Mouse (Mus musculus): ENCODE results near the gene Rchy1. TPM values are rescaled to one million over a fixed set of nuclear protein-coding genes. Genes with fewer than 3 reads are reported as not detected.

Rchy1 gene
- 10 to 100 TPM; 50.2 to 52.5 TPM for total RNA-seq (2021)
- long read RNA-seq, transcript Rchy1-201 (9 exons, 1,967 nt): major isoform, 24 of 28 reads
- long read RNA-seq, partial matches to known transcripts: 1 of 28 reads
- long read RNA-seq, other reads (novel, unspliced or antisense): 0 of 28 reads

DNA sequence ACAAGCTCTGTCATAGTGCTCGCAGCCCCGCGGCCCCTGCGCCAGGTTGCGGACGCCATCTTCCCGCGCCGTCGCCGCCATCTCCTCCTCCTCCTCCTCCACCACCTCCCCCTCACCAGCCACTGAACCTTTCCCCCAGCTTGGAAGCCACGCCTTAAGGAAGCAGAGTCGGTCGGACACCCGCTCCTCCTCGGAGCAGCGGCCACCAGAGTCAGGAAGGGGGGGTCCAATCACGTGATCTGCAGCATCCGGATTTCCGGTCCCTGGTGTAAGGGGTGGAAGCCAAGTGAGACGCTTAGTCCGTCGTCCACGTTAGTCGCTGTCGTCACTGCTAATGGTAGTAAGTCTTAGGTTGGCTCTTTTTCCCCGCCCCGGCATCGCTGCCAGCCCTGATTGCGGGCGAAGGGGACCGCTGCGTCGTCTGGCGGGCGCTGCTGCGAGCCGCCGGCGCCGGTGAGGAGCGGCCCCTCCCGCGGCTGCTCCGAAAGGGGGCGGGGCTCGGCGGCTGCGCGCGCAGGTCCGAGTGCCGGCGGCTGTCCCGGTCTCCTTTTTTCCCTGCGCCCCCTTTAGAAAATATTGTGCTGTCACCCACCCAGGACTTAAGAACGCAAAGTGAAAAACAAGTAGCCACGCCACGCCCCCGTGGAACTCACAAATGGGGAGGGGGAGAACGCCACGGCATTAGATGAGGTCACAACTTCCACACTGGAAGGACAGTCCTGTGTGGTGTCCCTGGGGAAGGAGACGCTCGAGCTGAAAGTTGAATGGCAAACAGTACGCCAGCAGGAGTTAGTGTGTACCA is at the start of gene Rchy1:
Gene Rchy1 (minus strand): TSS at position 430 of the 802 bp plus-strand sequence.
- DNase-seq (ENCODE audit: low spot score in 2 of 2): peak; percentile 84 to 93

DNA sequence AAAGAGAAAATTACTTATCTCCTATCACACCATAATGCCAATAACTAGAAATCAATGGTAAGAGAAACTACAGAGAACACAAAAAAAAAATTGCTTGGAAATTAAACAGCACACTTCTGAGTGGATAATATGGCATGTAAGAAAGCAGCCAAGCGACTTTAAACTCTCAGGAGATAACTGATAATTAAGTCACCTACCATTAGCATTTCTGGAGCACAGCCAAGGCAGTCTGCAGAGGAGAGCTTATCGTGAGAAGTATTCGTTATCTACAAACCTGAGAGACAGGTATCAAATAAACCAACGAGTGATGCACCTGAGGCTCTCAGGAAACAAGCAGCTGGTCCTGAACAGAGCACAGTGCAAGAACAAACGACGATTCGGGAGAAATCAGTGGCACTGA is 48.9 kb upstream of the Rchy1 start:
- DNase-seq (ENCODE audit: low spot score in 2 of 2): no peak

DNA sequence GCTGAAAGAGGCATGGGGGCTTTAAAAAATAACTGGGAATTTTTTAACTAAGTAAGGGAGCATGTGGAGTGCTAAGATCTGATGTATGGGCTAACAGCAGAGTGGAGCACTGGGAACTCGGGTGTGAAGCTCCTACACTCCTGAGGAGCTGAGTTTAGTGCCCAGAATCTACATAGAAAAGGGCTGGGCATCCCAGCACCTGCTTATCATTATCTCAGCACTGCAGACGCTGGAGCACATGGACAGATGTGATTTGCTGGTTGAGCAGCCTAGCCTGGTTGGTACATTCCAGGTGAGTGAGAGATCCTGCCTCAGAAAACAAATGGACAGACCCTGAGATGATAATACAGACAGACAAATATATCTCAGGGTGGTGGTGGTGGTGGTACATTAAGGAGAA is 47.0 kb upstream of the Rchy1 start:
- DNase-seq (ENCODE audit: low spot score in 2 of 2): no peak

DNA sequence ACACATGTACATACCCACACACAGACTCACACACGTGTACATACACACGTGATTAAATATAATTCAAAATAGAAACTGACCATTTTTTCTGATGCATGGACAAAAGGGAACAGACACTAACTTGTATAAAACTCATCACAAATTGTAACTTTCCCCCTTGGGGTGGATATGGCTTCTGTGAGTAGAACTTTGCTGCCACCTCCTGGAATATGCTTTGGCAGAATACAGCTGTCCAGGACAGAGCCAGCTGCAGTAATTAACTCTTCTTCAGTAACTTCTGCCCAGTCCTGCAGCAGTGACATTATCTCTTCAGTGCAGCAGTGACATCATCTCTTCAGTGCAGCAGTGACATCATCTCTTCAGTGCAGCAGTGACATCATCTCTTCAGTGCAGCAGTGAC is 40.1 kb upstream of the Rchy1 start:
- DNase-seq (ENCODE audit: low spot score in 2 of 2): peak in 1 of 2 experiments; percentile 12

DNA sequence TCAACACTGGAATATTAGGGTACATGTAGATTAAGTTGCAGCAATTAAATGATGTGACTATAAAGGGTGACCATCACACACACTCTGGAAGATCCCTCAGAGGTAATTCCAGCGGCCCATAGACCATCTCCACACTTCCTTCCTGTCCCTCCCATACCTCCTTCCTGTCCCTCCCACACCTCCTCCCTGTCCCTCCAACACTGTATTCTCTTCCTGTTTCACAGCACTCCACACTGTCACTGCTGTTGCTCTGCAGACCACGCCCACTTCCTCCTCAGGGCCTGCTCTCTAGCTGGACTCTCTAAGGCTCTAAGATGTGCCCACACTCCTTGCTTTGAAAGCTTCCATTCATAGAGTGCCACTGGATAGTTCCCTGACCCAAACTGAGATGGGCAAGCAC is 37.9 kb upstream of the Rchy1 start:
- DNase-seq (ENCODE audit: low spot score in 2 of 2): no peak

DNA sequence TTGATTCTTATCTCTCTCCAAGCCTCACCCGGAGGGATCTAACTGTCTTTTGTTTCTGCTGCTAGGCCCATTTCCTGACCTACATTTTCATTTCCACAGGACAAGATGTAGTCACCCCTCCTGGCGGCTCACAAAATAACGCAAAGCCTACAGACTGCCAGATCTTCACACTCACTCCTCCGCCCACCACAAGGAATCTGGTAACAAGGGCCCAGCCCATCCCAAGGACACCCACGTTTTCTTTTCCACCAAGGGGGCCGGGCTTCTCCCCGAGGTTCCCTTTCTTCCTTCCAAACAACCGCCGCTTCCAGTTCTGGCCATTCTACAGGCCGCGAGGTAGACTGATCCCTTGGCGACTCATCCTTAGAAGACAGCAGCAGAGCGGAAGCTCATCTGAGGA is 31.7 kb upstream of the Rchy1 start:
- peak; percentile 22 to 59 for DNase-seq (ENCODE audit: low spot score in 2 of 2)

DNA sequence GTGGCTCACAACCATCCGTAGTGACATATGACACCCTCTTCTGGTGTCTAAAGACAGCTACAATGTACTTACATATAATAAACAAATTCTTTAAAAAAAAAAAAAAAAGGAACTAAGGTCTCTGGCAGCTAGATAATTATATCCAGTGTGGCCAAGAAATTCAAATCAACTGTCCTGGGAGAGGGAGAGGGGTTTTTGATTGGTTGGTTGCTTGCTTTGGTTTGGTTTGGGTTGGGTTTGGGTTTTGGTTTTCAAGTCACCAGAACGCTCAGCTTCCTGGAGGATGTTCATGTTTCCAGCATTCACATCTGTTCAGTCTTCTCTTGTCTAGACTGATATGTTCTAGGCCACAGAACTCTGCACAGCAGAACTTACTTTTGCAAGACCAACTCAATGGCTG is 30.2 kb upstream of the Rchy1 start:
- DNase-seq (ENCODE audit: low spot score in 2 of 2): no peak

DNA sequence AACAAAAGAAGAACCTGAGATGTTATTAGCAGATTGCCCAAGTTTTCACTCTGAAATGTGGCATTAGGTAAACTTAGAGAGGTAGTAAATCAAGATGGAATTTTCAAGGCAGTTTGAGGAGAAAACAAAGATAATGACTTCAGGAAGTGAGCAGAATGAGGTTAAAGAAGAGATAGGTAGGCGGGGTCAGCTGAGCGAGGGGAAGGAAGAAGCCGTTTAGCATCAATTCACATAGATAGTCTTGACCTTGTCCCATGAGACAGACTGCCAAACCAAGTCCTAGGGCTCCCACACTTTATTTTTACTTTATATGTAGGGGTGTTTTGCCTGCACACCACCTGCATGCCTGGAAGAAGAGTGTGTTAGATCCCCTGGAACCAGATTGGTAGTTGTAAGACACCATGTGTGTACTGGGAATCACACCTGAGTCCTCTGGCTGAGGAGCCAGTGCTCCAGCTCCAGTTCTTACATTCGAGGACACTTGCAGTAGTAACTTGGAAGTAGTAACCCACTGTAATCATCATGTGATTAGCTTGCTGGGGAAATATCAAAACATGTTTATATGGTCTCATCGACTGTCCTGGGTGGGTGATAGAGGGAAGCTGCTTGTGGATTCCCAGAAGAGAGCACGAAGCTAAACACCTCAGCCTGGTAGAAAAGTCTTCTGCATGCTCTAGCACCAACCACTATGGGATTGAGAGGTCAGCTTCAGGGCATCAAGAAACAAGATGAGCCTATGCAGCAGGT is 28.5 kb upstream of the Rchy1 start:
- no peak for DNase-seq (ENCODE audit: low spot score in 2 of 2)

DNA sequence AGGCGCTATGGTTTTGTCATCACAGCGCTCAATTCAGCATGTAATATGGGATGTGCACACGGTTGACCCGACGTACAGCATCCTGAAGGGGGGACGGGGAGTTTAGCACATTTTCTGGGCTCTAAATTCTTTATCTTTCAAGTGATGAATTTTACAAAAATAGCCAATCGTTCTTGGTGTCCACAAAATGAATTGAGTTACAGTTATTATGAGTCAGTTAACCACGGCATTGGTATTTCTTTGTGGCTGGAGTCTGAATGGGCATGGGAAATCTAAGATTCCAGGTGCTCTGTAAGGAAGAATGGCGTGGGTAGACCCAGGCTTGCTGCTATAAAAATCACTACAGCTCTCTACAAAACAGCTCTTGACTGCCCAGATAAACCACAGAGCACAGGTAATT is 26.4 kb upstream of the Rchy1 start:
- no peak for DNase-seq (ENCODE audit: low spot score in 2 of 2)

DNA sequence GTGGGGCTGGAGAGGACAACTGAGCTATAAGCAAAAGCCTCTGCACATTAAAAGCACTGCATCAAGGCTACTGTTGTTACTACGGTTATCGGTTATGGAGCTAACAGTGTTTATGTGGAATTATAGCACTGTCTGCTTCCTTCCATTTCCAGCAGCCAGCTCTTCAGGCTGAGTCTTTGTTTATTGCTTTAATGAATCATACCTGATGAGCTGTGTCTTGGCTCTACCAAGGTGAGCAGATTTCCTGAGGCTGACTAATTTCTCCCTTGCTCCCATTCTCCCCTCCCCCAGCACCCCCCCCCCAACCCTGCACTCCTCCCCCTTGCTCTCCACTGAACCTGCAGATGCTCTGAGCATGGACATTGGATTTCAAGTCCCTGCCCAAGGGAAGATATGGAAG is 24.9 kb upstream of the Rchy1 start:
- DNase-seq (ENCODE audit: low spot score in 2 of 2): no peak

DNA sequence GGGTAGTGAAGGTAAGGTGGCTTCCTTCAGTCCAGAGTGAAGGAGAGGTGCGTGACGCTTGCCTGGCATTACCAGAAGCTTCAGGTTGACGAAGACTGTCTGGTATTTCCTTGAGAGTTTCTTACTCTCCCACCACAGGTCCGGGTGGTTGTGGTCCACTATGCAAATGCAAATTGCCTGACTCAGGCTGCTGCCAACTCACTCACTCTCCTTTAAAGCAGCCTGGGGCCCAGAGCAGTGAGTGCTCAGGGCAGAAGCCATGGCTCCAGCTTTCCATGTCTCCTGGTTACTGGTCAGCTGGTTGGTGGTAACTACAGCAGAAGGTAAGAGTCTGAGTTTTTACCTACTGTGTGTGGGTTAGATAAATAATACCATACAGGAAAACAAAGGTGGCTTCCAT is 24.4 kb upstream of the Rchy1 start, which contains the start of gene Odaph:
Gene Odaph (plus strand): TSS at position 240 of the 400 bp plus-strand sequence.
- no peak for DNase-seq (ENCODE audit: low spot score in 2 of 2)

DNA sequence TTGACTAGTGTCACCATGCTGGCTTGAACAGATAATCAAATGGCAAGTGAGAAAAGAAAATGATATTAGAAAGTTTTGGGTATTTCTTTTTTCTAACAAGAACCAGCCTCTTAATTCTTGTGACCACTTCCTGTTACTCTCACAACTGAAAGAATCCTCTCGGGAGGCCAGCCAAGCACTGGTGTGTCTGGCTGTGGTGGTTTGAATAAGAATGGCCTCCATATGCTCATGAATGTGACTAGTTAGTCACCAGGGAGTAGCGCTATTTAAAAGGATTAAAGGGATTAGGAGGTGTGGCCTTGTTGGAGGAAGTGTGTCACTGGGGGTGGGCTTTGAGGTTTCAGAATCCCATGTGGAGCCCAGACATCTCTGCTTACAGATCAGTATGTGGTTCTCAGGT is 22.9 kb upstream of the Rchy1 start:
- DNase-seq (ENCODE audit: low spot score in 2 of 2): no peak

DNA sequence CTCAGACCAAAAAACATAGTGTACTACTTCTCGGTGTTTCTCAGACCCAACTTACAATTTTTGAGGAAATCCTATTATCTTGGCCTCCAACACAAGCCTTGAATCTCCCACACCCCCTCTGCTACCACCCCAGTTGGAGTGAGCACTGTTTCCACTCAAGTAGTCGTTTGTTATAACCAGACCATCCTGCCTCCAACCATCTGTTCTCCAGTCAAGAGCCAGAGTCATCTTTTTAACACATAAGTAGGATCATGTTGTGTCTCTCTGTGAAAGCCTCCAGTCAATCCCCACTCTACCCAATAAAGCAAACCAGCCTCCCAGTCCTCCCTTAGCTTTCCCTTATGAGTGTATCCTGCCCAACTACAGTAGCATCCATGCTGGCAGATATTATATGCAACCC is 20.6 kb upstream of the Rchy1 start:
- no peak for DNase-seq (ENCODE audit: low spot score in 2 of 2)

DNA sequence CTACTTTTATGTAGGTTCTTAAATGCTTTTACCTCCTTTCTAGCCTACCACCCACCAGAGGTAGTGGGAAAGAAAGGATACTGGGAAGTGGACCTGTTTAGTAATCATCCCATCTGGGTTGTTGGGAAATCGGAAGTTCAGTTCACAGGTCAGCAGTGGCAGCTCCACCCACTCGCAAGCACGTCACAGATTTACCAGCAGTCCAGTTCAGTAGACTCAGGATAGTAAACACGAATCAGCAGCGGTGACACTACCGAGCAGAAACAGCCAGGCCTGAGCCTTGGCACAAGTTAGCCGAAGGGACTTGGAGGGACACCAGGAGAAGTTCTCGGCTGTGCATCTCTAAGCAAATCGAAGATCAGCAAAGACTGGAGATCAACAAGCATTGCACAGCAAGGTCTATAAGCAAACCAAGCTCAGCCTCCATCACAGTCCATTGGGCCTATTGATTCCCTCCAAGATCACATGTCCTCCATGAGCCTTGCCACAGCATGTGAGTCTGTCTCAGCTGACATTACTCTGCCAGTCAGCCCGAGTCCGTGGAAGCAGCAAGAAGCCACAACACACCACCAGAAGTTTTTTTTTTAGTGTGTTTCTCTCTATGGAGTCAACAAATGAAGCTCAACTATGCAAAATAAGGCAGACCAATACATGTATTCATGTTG is 18.4 kb upstream of the Rchy1 start:
- no peak for DNase-seq (ENCODE audit: low spot score in 2 of 2)

DNA sequence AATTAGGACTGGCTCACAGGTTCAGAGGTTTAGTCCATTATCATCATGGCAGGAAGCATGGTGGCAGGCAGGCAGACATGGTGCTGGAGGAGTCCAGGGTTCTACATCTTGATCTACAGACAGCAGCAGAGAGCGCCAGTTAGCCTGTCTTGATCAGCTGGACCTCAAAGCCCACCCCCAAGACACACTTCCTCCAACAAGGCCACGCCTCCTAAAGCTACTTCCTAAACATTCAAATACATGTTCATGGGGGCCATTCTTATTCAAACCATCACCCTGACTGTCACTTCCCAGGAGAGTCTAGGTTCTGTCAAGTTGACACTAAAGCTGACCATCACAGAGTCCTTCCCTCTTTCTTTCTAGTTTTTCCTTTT is 14.5 kb upstream of the Rchy1 start:
- DNase-seq (ENCODE audit: low spot score in 2 of 2): no peak

DNA sequence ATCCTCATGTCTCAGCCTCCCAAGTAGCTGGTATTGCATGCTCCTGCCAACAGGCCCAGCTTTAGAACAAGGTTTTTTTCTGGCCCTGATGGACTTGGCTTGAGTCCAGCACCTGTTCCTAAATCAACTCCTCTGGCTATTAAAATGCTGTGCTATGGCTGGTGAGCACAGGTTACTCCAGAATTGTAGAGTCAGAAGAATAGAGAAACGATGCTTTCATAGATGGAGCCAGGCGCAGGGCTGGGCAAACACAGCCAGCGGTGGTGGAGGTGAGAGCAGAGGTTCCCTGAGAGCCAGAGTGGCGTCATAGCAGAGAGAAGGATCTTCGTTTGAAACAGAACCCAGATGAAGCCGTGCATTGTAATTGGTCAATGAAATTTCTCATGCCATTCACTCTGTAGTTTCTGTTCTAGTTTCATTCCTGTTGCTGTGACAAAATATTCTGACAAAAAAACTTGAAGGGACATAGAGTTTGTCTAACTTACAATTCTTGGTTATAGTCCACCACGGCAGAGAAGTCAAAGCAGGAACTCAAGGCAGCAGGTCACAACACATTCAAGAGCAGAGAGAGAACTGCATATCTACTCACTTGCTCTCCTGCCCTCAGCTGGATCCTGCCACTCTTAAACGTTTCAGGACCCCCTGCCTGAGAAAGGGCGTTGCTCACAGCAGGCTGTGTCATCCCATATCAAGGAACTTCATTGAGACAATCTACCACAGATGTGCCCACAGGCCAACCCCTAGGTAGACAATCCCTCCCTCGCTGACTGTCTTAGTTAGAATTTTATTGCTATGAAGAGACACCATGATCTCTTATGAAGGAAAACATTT is 13.9 kb upstream of the Rchy1 start:
- DNase-seq (ENCODE audit: low spot score in 2 of 2): no peak

DNA sequence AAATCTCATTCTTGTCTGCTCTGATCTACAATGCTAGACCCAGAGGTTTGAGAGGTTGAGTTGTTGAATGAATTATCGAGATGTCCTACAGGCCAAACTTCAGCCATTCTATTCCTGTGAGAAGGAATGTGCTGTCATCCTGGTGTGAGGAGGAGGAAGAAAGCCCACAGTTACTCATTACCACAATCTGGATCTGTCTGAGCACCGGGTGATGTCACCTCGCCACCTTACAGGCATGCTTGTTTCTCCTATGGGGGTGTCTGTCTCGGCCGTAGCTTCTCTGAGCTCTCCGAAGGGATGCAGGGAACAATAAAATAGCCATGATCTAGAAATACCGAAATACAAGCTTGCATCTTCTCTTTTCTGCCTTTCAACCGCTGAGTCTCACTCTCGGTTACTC is 12.9 kb upstream of the Rchy1 start:
- no peak for DNase-seq (ENCODE audit: low spot score in 2 of 2)

DNA sequence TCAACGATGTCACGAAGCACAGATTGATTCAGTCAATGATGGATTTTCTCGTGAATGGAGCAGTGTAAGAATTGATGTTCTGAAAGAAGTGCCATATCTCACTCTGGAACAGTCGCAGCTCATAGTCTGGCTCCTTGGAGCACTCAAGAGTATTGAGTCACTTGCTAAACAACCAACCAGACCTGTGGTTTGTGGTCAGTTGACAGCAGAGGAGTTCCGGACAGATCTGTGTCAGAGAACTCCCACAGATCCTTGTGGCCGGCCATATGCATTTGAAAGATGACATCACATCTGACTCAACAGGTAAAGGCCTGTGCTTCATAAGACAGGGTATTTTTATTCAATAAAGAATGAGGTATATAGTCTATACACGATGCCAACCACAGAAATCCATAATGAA is 11.1 kb upstream of the Rchy1 start:
- DNase-seq (ENCODE audit: low spot score in 2 of 2): no peak

DNA sequence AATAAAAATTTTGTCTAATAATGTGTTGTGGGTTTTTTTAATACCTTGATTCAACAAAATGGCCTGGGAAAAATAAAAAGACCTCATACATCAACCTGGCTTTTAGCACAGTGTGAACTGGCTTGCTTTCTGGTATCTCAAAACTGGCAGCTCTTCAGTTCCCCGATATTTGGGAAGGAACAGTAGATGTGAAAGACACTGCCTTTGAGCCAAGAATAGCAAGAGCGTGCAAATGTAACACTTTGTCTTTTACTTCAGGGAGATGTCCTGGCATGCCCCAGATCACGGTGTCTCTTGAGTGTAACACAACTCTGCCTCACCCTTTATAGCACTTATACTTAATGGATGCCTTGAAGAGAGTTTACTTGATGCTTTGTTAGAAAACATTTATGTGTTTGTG is 9.2 kb upstream of the Rchy1 start:
- DNase-seq (ENCODE audit: low spot score in 2 of 2): no peak

DNA sequence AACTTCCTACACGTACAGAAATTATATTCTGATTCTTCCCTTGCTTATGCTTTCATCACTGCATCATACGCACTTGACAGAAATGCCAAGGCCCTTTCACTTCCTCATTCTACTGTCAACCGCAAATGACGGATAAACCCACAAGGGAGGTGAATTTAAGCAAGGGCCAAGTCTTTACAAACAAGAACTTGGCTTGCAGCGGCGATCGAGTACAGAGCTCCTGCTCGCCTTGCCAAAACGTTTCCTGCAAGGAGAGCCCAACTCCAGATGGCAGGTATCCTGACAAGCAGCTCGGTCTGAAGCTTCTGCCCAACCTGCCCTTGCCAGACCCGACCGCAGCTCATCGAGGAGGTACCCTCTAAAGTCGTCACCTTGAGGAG is 619 bp downstream of the Rchy1 start:
- DNase-seq (ENCODE audit: low spot score in 2 of 2): no peak

DNA sequence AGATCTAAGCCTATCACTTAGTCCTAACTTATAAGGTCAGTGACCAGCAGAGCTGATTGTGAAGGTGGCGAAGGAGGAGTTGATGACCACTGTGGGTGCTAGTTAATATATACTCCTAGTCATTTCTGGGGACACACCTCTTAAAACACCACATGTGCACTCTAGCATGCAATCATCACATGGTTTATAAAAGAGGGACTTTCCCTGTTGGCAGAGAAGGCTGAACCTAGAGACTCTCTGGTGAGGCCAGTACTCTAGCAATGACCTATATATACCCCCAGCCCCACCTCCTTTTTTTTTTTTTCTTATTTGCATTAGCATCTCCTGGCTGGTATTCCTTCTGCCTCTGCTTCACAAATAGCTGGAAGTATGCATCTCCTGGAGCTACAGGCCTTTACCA is 1.5 kb downstream of the Rchy1 start:
- no peak for DNase-seq (ENCODE audit: low spot score in 2 of 2)

Data from layer of hippocampus, adult 18-20 months (tissue).